Mouse (Mus musculus): ENCODE results near the gene Nucb2. TPM values are rescaled to one million over a fixed set of nuclear protein-coding genes. Genes with fewer than 3 reads are reported as not detected.

The Nucb2 gene
- polyA plus RNA-seq (2012; rRNA removed), result 10.8 and 21.5 TPM in 2 replicates
- polyA plus RNA-seq (2014; fragmentation: Nextera tagmentation; extraction: Ambion mirVana), result 27.5 and 29.7 TPM in 2 replicates

GRCm38 (mm10) chr7:116503879-116504817 is at the start of gene Nucb2:
TSS of gene Nucb2 (plus strand) at chr7:116504369.
- no peak within 1 kb of the TSS for H3K27ac ChIP-seq (replicated peaks; ENCODE audit: low read depth, low read length)
- H3K9me3 ChIP-seq (ENCODE audit: control insufficient read depth, low read length), result no peaks in the 10 kb centered on the region
- no peaks in the 10 kb centered on the region for H3K4me1 ChIP-seq (ENCODE audit: control insufficient read depth, insufficient read depth, low read length)
- no peaks in the 10 kb centered on the region for H3K27me3 ChIP-seq (ENCODE audit: control insufficient read depth, insufficient read depth, low read length)
- peak within 1 kb of the TSS; percentile 69 for H3K4me3 ChIP-seq (replicated peaks; ENCODE audit: low read length)
- TF ChIP-seq POLR2A (IDR thresholded peaks at IDR 0.05; ENCODE audit: borderline replicate concordance, extremely low read depth, insufficient read depth, insufficient read length), result peak; percentile 44; the same call in 1 of the 2 replicates
- 0% methylated on average over 50 of the region's 51 CpGs for WGBS
- no peaks in the 10 kb centered on the region for H3K36me3 ChIP-seq (ENCODE audit: control insufficient read depth, insufficient read depth, low read length)
- peak within 1 kb of the TSS; percentile 74 for H3K9ac ChIP-seq (ENCODE audit: low read depth, low read length, severe bottlenecking)
- peak; percentile 99 for DNase-seq (ENCODE audit: low spot score)
- peak; percentile 100 for ATAC-seq (ENCODE audit: low FRiP score, low read depth)
- peak within 1 kb of the TSS; percentile 76 for H3K4me2 ChIP-seq (replicated peaks; ENCODE audit: low read depth, low read length, severe bottlenecking)

GRCm38 (mm10) chr7:116456964-116457363 is 47.2 kb upstream of the Nucb2 start:
- no peak for TF ChIP-seq POLR2A (IDR thresholded peaks at IDR 0.05; ENCODE audit: borderline replicate concordance, extremely low read depth, insufficient read depth, insufficient read length)
- H3K9me3 ChIP-seq (ENCODE audit: control insufficient read depth, low read length), result no peaks in the 10 kb centered on the region
- ATAC-seq (ENCODE audit: low FRiP score, low read depth), result no peak

GRCm38 (mm10) chr7:116457391-116457790 is 46.8 kb upstream of the Nucb2 start:
- ATAC-seq (ENCODE audit: low FRiP score, low read depth) (no peak), DNase-seq (ENCODE audit: low spot score) (no peak)
- no peaks in the 10 kb centered on the region for H3K36me3 ChIP-seq (ENCODE audit: control insufficient read depth, insufficient read depth, low read length)
- no peak overlapping the region for H3K27ac ChIP-seq (replicated peaks; ENCODE audit: low read depth, low read length)
- H3K4me1 ChIP-seq (ENCODE audit: control insufficient read depth, insufficient read depth, low read length), result peaks cover 4% of the 10 kb centered on the region; the same call in 1 of the 2 replicates
- WGBS, result 71% methylated on average over 6 of the region's 6 CpGs
- no peak overlapping the region for H3K9ac ChIP-seq (ENCODE audit: low read depth, low read length, severe bottlenecking)
- H3K27me3 ChIP-seq (ENCODE audit: control insufficient read depth, insufficient read depth, low read length), result no peaks in the 10 kb centered on the region
- no peak for TF ChIP-seq POLR2A (IDR thresholded peaks at IDR 0.05; ENCODE audit: borderline replicate concordance, extremely low read depth, insufficient read depth, insufficient read length)
- no peaks in the 10 kb centered on the region for H3K9me3 ChIP-seq (ENCODE audit: control insufficient read depth, low read length)
- H3K4me2 ChIP-seq (replicated peaks; ENCODE audit: low read depth, low read length, severe bottlenecking), result no peak overlapping the region
- H3K4me3 ChIP-seq (replicated peaks; ENCODE audit: low read length), result no peak overlapping the region

More at GRCm38 (mm10) chr7:116456964-116457363, 47.2 kb upstream of the Nucb2 start:
- H3K27ac ChIP-seq (replicated peaks; ENCODE audit: low read depth, low read length), result no peak overlapping the region
- no peaks in the 10 kb centered on the region for H3K27me3 ChIP-seq (ENCODE audit: control insufficient read depth, insufficient read depth, low read length)
- no peak overlapping the region for H3K9ac ChIP-seq (ENCODE audit: low read depth, low read length, severe bottlenecking)
- H3K4me3 ChIP-seq (replicated peaks; ENCODE audit: low read length), result no peak overlapping the region
- no peak overlapping the region for H3K4me2 ChIP-seq (replicated peaks; ENCODE audit: low read depth, low read length, severe bottlenecking)
- peaks cover 4% of the 10 kb centered on the region; the same call in 1 of the 2 replicates for H3K4me1 ChIP-seq (ENCODE audit: control insufficient read depth, insufficient read depth, low read length)
- DNase-seq (ENCODE audit: low spot score), result no peak
- H3K36me3 ChIP-seq (ENCODE audit: control insufficient read depth, insufficient read depth, low read length), result no peaks in the 10 kb centered on the region
- WGBS, result 57% methylated on average over 4 of the region's 4 CpGs

GRCm38 (mm10) chr7:116458985-116459441 is 45.2 kb upstream of the Nucb2 start:
- no peaks in the 10 kb centered on the region for H3K27me3 ChIP-seq (ENCODE audit: control insufficient read depth, insufficient read depth, low read length)
- no peak overlapping the region for H3K4me2 ChIP-seq (replicated peaks; ENCODE audit: low read depth, low read length, severe bottlenecking)
- no peak overlapping the region for H3K27ac ChIP-seq (replicated peaks; ENCODE audit: low read depth, low read length)
- H3K4me3 ChIP-seq (replicated peaks; ENCODE audit: low read length), result no peak overlapping the region
- no peaks in the 10 kb centered on the region for H3K9me3 ChIP-seq (ENCODE audit: control insufficient read depth, low read length)
- peak; percentile 12 for DNase-seq (ENCODE audit: low spot score)
- ATAC-seq (ENCODE audit: low FRiP score, low read depth), result no peak
- WGBS, result 32% methylated on average over 3 of the region's 3 CpGs
- H3K4me1 ChIP-seq (ENCODE audit: control insufficient read depth, insufficient read depth, low read length), result peaks cover 4% of the 10 kb centered on the region; the same call in 1 of the 2 replicates
- no peaks in the 10 kb centered on the region for H3K36me3 ChIP-seq (ENCODE audit: control insufficient read depth, insufficient read depth, low read length)
- H3K9ac ChIP-seq (ENCODE audit: low read depth, low read length, severe bottlenecking), result no peak overlapping the region
- TF ChIP-seq POLR2A (IDR thresholded peaks at IDR 0.05; ENCODE audit: borderline replicate concordance, extremely low read depth, insufficient read depth, insufficient read length), result no peak

- no peaks in the 10 kb centered on the region for H3K36me3 ChIP-seq (ENCODE audit: control insufficient read depth, insufficient read depth, low read length)
- DNase-seq (ENCODE audit: low spot score) (no peak), ATAC-seq (ENCODE audit: low FRiP score, low read depth) (no peak)
- H3K4me3 ChIP-seq (replicated peaks; ENCODE audit: low read length), result no peak overlapping the region
- peaks cover 4% of the 10 kb centered on the region; the same call in 1 of the 2 replicates for H3K4me1 ChIP-seq (ENCODE audit: control insufficient read depth, insufficient read depth, low read length)
- H3K9ac ChIP-seq (ENCODE audit: low read depth, low read length, severe bottlenecking), result no peak overlapping the region
- WGBS, result 48% methylated on average over 8 of the region's 8 CpGs
- H3K9me3 ChIP-seq (ENCODE audit: control insufficient read depth, low read length), result no peaks in the 10 kb centered on the region
- H3K27me3 ChIP-seq (ENCODE audit: control insufficient read depth, insufficient read depth, low read length), result no peaks in the 10 kb centered on the region
- no peak overlapping the region for H3K4me2 ChIP-seq (replicated peaks; ENCODE audit: low read depth, low read length, severe bottlenecking)
- TF ChIP-seq POLR2A (IDR thresholded peaks at IDR 0.05; ENCODE audit: borderline replicate concordance, extremely low read depth, insufficient read depth, insufficient read length), result no peak
- no peak overlapping the region for H3K27ac ChIP-seq (replicated peaks; ENCODE audit: low read depth, low read length)
Measured at GRCm38 (mm10) chr7:116462114-116462513, 42.1 kb upstream of the Nucb2 start.

All from limb, embryonic 14.5 days (tissue).